Mouse (Mus musculus) forebrain, embryonic 12.5 days (tissue): ENCODE measurements around the gene Ppfia3. TPM values are rescaled to one million over a fixed set of nuclear protein-coding genes. Genes with fewer than 3 reads are reported as not detected.

Experiments
- ATAC-seq: fragments of 200-750 bp; cut with Nextera tagmentation; 2 replicates; pipeline ENCODE4 v1.8.0; 2017; ENCODE audit warnings: moderate TSS enrichment; ENCODE audit not compliant: low FRiP score
- H3K27ac ChIP-seq: fragments of 300-500 bp; sonication (generic); 2 replicates; pipeline ENCODE4 v1.5.1; 2016; ENCODE audit warnings: mild to moderate bottlenecking
- H3K27me3 ChIP-seq: fragments of 300-500 bp; sonication (generic); 2 replicates; pipeline ENCODE4 v1.6.1; 2016; ENCODE audit warnings: mild to moderate bottlenecking
- H3K36me3 ChIP-seq: fragments of 300-500 bp; sonication (generic); replicated peaks from 2 replicates; pipeline ENCODE4 v1.6.1; 2016; ENCODE audit warnings: mild to moderate bottlenecking
- H3K4me1 ChIP-seq: fragments of 300-500 bp; sonication (generic); 2 replicates; pipeline ENCODE4 v1.6.1; 2016
- H3K4me2 ChIP-seq: fragments of 300-500 bp; sonication (generic); 2 replicates; pipeline ENCODE4 v1.6.1; 2016; ENCODE audit warnings: mild to moderate bottlenecking, moderate library complexity
- H3K4me3 ChIP-seq: fragments of 300-500 bp; sonication (generic); replicated peaks from 2 replicates; pipeline ENCODE4 v1.5.1; 2016; ENCODE audit warnings: mild to moderate bottlenecking
- H3K9ac ChIP-seq: fragments of 300-500 bp; sonication (generic); 2 replicates; pipeline ENCODE4 v1.6.1; 2016; ENCODE audit warnings: mild to moderate bottlenecking
- H3K9me3 ChIP-seq: fragments of 300-500 bp; sonication (generic); 2 replicates; pipeline ENCODE4 v1.6.1; 2016
- WGBS: fragments of 180-500 bp; shearing (Covaris S2); methylation state at CpG from one replicate; pipeline ENCODE4 v1.1.7; 2016; 5-methylcytosine and 5-hydroxymethylcytosine counted together
- polyA plus RNA-seq: library from polyadenylated mRNA; unstranded; fragments of >200 nt; fragmentation: Nextera tagmentation; extraction: Ambion mirVana; gene quantifications from 2 replicates; pipeline ENCODE4 v1.2.1, GENCODE M21; 2016

The Ppfia3 gene
- polyA plus RNA-seq, 1 experiment from 2014 or later = 12.6 TPM

- Histone ChIP-seq H3K4me1 (no peaks in the 10 kb centered on the region), H3K27me3 (peaks cover 19% of the 10 kb centered on the region; the same call in 1 of the 2 replicates), H3K36me3 (no peaks in the 10 kb centered on the region), H3K4me3 (no peak overlapping the region), H3K4me2 (no peak overlapping the region), H3K9ac (no peak overlapping the region), H3K27ac (no peak overlapping the region), H3K9me3 (no peaks in the 10 kb centered on the region)
- no peak for ATAC-seq
- WGBS = 79% methylated on average over 1 of the region's 1 CpGs
These were observed 70.2 kb downstream of the Ppfia3 start for GRCm38 (mm10) chr7:45296626-45297025.

Other genes starting within 250 kb of the Ppfia3 start
- gene Rps11, start 242.6 kb downstream of the Ppfia3 start, polyA plus RNA-seq = 1,226 and 1,285 TPM in 2 replicates
- 1,106 and 1,135 TPM in 2 replicates for gene Rpl13a, start 238.3 kb downstream of the Ppfia3 start, polyA plus RNA-seq
- 0.27 TPM in 1 of 2 replicates, not detected in the other for gene Gm45713, start 230.8 kb downstream of the Ppfia3 start, polyA plus RNA-seq
- 0.21 and 0.72 TPM in 2 replicates for gene Flt3l, start 230.6 kb downstream of the Ppfia3 start, polyA plus RNA-seq
- 95.0 and 97.5 TPM in 2 replicates for gene Pih1d1, start 212.7 kb downstream of the Ppfia3 start, polyA plus RNA-seq
- 41.9 and 42.9 TPM in 2 replicates for gene Aldh16a1, start 212.4 kb downstream of the Ppfia3 start, polyA plus RNA-seq
- 6.3 and 7.9 TPM in 2 replicates for gene Slc17a7, start 203.1 kb downstream of the Ppfia3 start, polyA plus RNA-seq
- gene Gfy, start 187.4 kb downstream of the Ppfia3 start, polyA plus RNA-seq = 0.52 and 1.4 TPM in 2 replicates
- gene Pth2, start 186.0 kb downstream of the Ppfia3 start, polyA plus RNA-seq = 0.45 and 1.5 TPM in 2 replicates
- 1.2 TPM in 2 replicates for gene Ccdc155, start 162.1 kb downstream of the Ppfia3 start, polyA plus RNA-seq
- 0.72 and 0.78 TPM in 2 replicates for gene Dkkl1, start 154.9 kb downstream of the Ppfia3 start, polyA plus RNA-seq
- gene Tead2, start 151.3 kb downstream of the Ppfia3 start, polyA plus RNA-seq = 245 and 256 TPM in 2 replicates
- gene Cd37, start 127.9 kb downstream of the Ppfia3 start, polyA plus RNA-seq = 1.2 and 1.3 TPM in 2 replicates
- gene Slc6a16, start 125.9 kb downstream of the Ppfia3 start, polyA plus RNA-seq = 0.09 and 0.20 TPM in 2 replicates
- gene Slc6a21, start 89.5 kb downstream of the Ppfia3 start, polyA plus RNA-seq = not detected in 2 replicates
- gene Trpm4, start 33.2 kb downstream of the Ppfia3 start, polyA plus RNA-seq = 4.6 and 6.6 TPM in 2 replicates
- 0.13 and 0.20 TPM in 2 replicates for gene Hrc, start 31.7 kb downstream of the Ppfia3 start, polyA plus RNA-seq
- 3.1 TPM in 2 replicates for gene Lin7b, start 3.6 kb upstream of the Ppfia3 start, polyA plus RNA-seq
- 313 and 314 TPM in 2 replicates for gene Snrnp70, start 28.7 kb upstream of the Ppfia3 start, polyA plus RNA-seq
- gene Kcna7, start 38.6 kb upstream of the Ppfia3 start, polyA plus RNA-seq = not detected in 2 replicates
- gene Ntf5, start 46.7 kb upstream of the Ppfia3 start, polyA plus RNA-seq = 0.32 and 0.65 TPM in 2 replicates
- 0.50 TPM in 1 of 2 replicates, not detected in the other for gene Lhb, start 53.8 kb upstream of the Ppfia3 start, polyA plus RNA-seq
- gene Gys1, start 67.8 kb upstream of the Ppfia3 start, polyA plus RNA-seq = 28.7 and 30.7 TPM in 2 replicates
- gene Ruvbl2, start 71.1 kb upstream of the Ppfia3 start, polyA plus RNA-seq = 167 and 175 TPM in 2 replicates
- gene Ftl1, start 92.9 kb upstream of the Ppfia3 start, polyA plus RNA-seq = 5,523 and 5,537 TPM in 2 replicates
- 240 and 256 TPM in 2 replicates for gene Bax, start 99.9 kb upstream of the Ppfia3 start, polyA plus RNA-seq
- 0.29 and 0.34 TPM in 2 replicates for gene Tulp2, start 114.9 kb upstream of the Ppfia3 start, polyA plus RNA-seq
- not detected in 2 replicates for gene Gm45808, start 119.8 kb upstream of the Ppfia3 start, polyA plus RNA-seq
- gene Dhdh, start 121.8 kb upstream of the Ppfia3 start, polyA plus RNA-seq = 3.0 and 3.6 TPM in 2 replicates
- 89.5 and 90.5 TPM in 2 replicates for gene Nucb1, start 143.4 kb upstream of the Ppfia3 start, polyA plus RNA-seq
- gene Ppp1r15a, start 159.2 kb upstream of the Ppfia3 start, polyA plus RNA-seq = 14.6 and 16.6 TPM in 2 replicates
- gene Plekha4, start 159.3 kb upstream of the Ppfia3 start, polyA plus RNA-seq = 0.74 and 1.0 TPM in 2 replicates
- gene Hsd17b14, start 187.9 kb upstream of the Ppfia3 start, polyA plus RNA-seq = 0.42 and 0.52 TPM in 2 replicates
- gene Bcat2, start 203.1 kb upstream of the Ppfia3 start, polyA plus RNA-seq = 18.3 and 22.2 TPM in 2 replicates
- not detected in 2 replicates for gene Fgf21, start 248.5 kb upstream of the Ppfia3 start, polyA plus RNA-seq